Mouse (Mus musculus) CH12.LX (cell line): ENCODE data around the gene Tmem151b.

Experiments
- CTCF ChIP-seq, 2 experiments: IDR thresholded peaks in 1 of 2; conservative IDR thresholded peaks in 1 of 2; 2 replicates each; pipeline ENCODE4 v1.5.1; 2011 to 2012; ENCODE audit warnings: low read depth in 2 of 2, low read length in 2 of 2, improper control_type of control experiment in 1 of 2, inconsistent platforms in 1 of 2, mild to moderate bottlenecking in 1 of 2, moderate library complexity in 1 of 2
- JUND ChIP-seq: conservative IDR thresholded peaks from 2 replicates; pipeline ENCODE4 v1.6.1; 2011; ENCODE audit warnings: low read depth, low read length, improper control_type of control experiment

DNA sequence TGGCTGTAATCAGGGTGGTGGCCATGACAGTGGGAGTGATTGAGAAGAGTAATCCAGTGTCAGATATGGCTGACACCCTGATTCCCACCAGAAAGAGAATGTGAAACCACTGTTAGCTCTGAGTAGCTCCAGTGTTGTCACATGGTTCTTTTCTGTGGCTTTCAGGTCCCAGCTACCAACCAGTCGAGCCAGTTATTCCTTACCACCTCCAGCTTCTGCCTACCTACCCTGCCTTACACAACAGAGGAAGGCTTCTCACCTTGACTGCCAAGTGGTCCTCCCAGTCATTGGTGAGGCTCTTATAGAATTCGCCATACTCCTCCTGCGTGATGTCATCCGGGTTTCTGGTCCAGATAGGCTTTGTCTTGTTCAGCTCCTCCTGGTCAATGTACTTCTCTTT, 20.5 kb upstream of the Tmem151b start:
- TF ChIP-seq CTCF (conservative IDR thresholded peaks at IDR 0.05 in 1 of 2, IDR thresholded peaks at IDR 0.05 in 1 of 2; ENCODE audit: low read depth in 2 of 2, low read length in 2 of 2) (no peak), JUND (no peak)
